Mouse (Mus musculus): ENCODE measurements at regions not wholly inside any gene's neighbourhood (a gene's known extent, or its start where the extent isn't known, plus 50 kb on each side); places are given as distances from the start of the nearest gene placed in this dataset.

GRCm38 (mm10) chr8:89372761-89373160, 328.8 kb upstream of the Sall1 start:
- H3K36me3 ChIP-seq (ENCODE audit: insufficient read depth, low read length): no peaks in the 10 kb centered on the region
- DNase-seq (ENCODE audit: low spot score) (no peak), ATAC-seq (replicated peaks; ENCODE audit: low FRiP score, low read depth) (no peak)
- no peaks in the 10 kb centered on the region for H3K27me3 ChIP-seq (ENCODE audit: insufficient read depth, low read length)
- peaks cover 6% of the 10 kb centered on the region; the same call in 1 of the 2 replicates for H3K4me1 ChIP-seq (replicated peaks; ENCODE audit: insufficient read depth, low read length)
- WGBS: 92% methylated on average over 3 of the region's 3 CpGs
- H3K9ac ChIP-seq (ENCODE audit: low read depth, low read length): no peak overlapping the region
- TF ChIP-seq CTCF (IDR thresholded peaks at IDR 0.05; ENCODE audit: low read depth): no peak
- no peak overlapping the region for H3K4me3 ChIP-seq (replicated peaks; ENCODE audit: low read depth, low read length)
- no peak overlapping the region for H3K27ac ChIP-seq
- no peaks in the 10 kb centered on the region for H3K9me3 ChIP-seq (replicated peaks; ENCODE audit: low read length)
- H3K4me2 ChIP-seq (ENCODE audit: low read length): no peak overlapping the region

GRCm38 (mm10) chr8:89371773-89372132, 327.8 kb upstream of the Sall1 start:
- DNase-seq (ENCODE audit: low spot score) (no peak), ATAC-seq (replicated peaks; ENCODE audit: low FRiP score, low read depth) (no peak)
- H3K4me2 ChIP-seq (ENCODE audit: low read length): no peak overlapping the region
- 32% methylated on average over 4 of the region's 4 CpGs for WGBS
- H3K36me3 ChIP-seq (ENCODE audit: insufficient read depth, low read length): no peaks in the 10 kb centered on the region
- no peak overlapping the region for H3K4me3 ChIP-seq (replicated peaks; ENCODE audit: low read depth, low read length)
- no peaks in the 10 kb centered on the region for H3K9me3 ChIP-seq (replicated peaks; ENCODE audit: low read length)
- H3K4me1 ChIP-seq (replicated peaks; ENCODE audit: insufficient read depth, low read length): peaks cover 6% of the 10 kb centered on the region; the same call in 1 of the 2 replicates
- H3K27me3 ChIP-seq (ENCODE audit: insufficient read depth, low read length): no peaks in the 10 kb centered on the region
- no peak overlapping the region for H3K27ac ChIP-seq
- no peak for TF ChIP-seq CTCF (IDR thresholded peaks at IDR 0.05; ENCODE audit: low read depth)
- H3K9ac ChIP-seq (ENCODE audit: low read depth, low read length): no peak overlapping the region

DNA sequence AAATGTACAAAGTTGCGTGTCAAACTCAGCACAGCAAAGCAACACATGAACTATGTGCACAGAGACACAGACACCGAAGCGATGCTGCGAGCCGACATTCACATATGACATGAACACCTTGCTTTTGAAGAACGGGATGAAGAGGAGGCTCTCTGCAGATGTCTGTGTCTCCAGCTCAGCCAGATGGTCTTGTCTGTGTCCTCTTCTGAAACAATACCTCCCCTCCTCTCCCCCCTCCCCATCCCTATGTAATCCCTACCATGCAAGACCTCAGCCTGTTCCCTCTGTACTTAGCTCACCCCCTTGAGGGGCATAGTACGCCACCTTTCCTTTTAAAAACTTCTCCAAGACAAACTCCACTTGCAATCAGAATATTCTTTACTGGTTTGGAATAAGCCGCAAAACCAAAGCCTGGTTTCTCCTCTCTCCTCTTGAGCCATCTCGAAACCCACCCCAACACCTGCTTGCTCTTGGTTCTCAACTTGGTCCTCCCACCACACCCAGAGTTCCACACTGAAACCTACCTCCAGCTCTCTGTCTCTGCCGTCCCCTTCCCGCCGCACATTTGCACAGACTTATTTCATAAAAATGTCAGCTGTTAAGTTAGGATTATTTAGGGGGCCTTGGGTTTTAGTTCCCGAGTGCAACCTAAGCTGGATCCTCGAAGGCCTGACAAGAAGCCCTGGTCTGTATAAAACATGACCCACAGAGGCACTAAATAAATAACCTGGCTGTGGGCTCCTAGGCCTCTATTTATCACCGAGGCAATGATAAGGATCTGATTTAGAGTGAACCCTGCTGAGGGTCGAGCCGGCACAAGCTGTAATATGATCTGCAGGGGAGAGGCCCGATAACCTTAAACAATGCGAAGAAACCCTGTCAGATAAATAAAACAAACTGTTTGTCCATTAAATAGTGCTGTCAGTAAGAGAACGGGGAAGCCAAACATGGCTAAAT, 327.1 kb upstream of the Sall1 start:
- H3K4me2 ChIP-seq (ENCODE audit: low read length): no peak overlapping the region
- H3K27ac ChIP-seq: no peak overlapping the region

DNA sequence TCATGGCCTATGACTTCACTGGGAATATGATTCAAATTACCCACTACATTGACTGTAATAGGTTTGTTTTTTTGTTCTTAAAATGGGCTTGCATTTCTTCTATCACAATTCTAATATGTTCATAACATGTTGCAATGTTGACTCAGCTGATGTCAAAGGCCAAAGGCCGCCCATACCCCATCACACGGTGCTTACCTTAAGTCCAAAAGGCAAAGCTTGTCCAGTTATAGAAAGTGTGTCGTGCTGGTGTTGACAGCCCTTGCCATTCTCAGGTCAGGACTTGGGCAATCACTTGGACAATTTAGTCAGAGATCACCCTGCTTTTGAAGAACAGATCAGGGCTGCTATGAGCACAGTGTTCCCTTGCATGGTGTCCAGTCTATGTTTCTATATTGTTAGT, 321.5 kb upstream of the Sall1 start:
- Histone ChIP-seq H3K27ac (no peak overlapping the region), H3K4me1 (replicated peaks; ENCODE audit: insufficient read depth, low read length) (no peaks in the 10 kb centered on the region), H3K4me2 (ENCODE audit: low read length) (no peak overlapping the region), H3K27me3 (ENCODE audit: insufficient read depth, low read length) (no peaks in the 10 kb centered on the region), H3K36me3 (ENCODE audit: insufficient read depth, low read length) (no peaks in the 10 kb centered on the region), H3K9ac (ENCODE audit: low read depth, low read length) (no peak overlapping the region), H3K4me3 (replicated peaks; ENCODE audit: low read depth, low read length) (no peak overlapping the region), H3K9me3 (replicated peaks; ENCODE audit: low read length) (no peaks in the 10 kb centered on the region)
- WGBS: 84% methylated on average over 3 of the region's 3 CpGs
- ATAC-seq (replicated peaks; ENCODE audit: low FRiP score, low read depth) (no peak), DNase-seq (ENCODE audit: low spot score) (no peak)
- TF ChIP-seq CTCF (IDR thresholded peaks at IDR 0.05; ENCODE audit: low read depth): no peak

More for the DNA sequence above, 327.1 kb upstream of the Sall1 start:
- WGBS: 34% methylated on average over 20 of the region's 20 CpGs
- H3K36me3 ChIP-seq (ENCODE audit: insufficient read depth, low read length): no peaks in the 10 kb centered on the region
- no peaks in the 10 kb centered on the region for H3K27me3 ChIP-seq (ENCODE audit: insufficient read depth, low read length)
- H3K9me3 ChIP-seq (replicated peaks; ENCODE audit: low read length): no peaks in the 10 kb centered on the region
- peaks cover 6% of the 10 kb centered on the region; the same call in 1 of the 2 replicates for H3K4me1 ChIP-seq (replicated peaks; ENCODE audit: insufficient read depth, low read length)
- H3K9ac ChIP-seq (ENCODE audit: low read depth, low read length): no peak overlapping the region
- DNase-seq (ENCODE audit: low spot score): peak; percentile 81
- TF ChIP-seq CTCF (IDR thresholded peaks at IDR 0.05; ENCODE audit: low read depth): no peak
- no peak for ATAC-seq (replicated peaks; ENCODE audit: low FRiP score, low read depth)
- no peak overlapping the region for H3K4me3 ChIP-seq (replicated peaks; ENCODE audit: low read depth, low read length)

GRCm38 (mm10) chr8:89358411-89358810, 314.4 kb upstream of the Sall1 start:
- Histone ChIP-seq H3K9ac (ENCODE audit: low read depth, low read length) (no peak overlapping the region), H3K4me3 (replicated peaks; ENCODE audit: low read depth, low read length) (no peak overlapping the region), H3K9me3 (replicated peaks; ENCODE audit: low read length) (no peaks in the 10 kb centered on the region), H3K4me2 (ENCODE audit: low read length) (no peak overlapping the region), H3K27ac (no peak overlapping the region), H3K4me1 (replicated peaks; ENCODE audit: insufficient read depth, low read length) (no peaks in the 10 kb centered on the region), H3K27me3 (ENCODE audit: insufficient read depth, low read length) (no peaks in the 10 kb centered on the region), H3K36me3 (ENCODE audit: insufficient read depth, low read length) (no peaks in the 10 kb centered on the region)
- WGBS: 59% methylated on average over 4 of the region's 4 CpGs
- no peak for ATAC-seq (replicated peaks; ENCODE audit: low FRiP score, low read depth)
- no peak for DNase-seq (ENCODE audit: low spot score)
- TF ChIP-seq CTCF (IDR thresholded peaks at IDR 0.05; ENCODE audit: low read depth): no peak

- 86% methylated on average over 3 of the region's 3 CpGs for WGBS
- no peak for TF ChIP-seq CTCF (IDR thresholded peaks at IDR 0.05; ENCODE audit: low read depth)
- no peaks in the 10 kb centered on the region for H3K4me1 ChIP-seq (replicated peaks; ENCODE audit: insufficient read depth, low read length)
- ATAC-seq (replicated peaks; ENCODE audit: low FRiP score, low read depth) (no peak), DNase-seq (ENCODE audit: low spot score) (no peak)
- H3K4me3 ChIP-seq (replicated peaks; ENCODE audit: low read depth, low read length): no peak overlapping the region
- no peak overlapping the region for H3K4me2 ChIP-seq (ENCODE audit: low read length)
- no peaks in the 10 kb centered on the region for H3K9me3 ChIP-seq (replicated peaks; ENCODE audit: low read length)
- H3K27me3 ChIP-seq (ENCODE audit: insufficient read depth, low read length): no peaks in the 10 kb centered on the region
- H3K36me3 ChIP-seq (ENCODE audit: insufficient read depth, low read length): no peaks in the 10 kb centered on the region
- H3K9ac ChIP-seq (ENCODE audit: low read depth, low read length): no peak overlapping the region
- H3K27ac ChIP-seq: no peak overlapping the region
Measured at GRCm38 (mm10) chr8:89345547-89345946, 301.6 kb upstream of the Sall1 start.

Data from kidney, postnatal 0 days (tissue).